Mouse (Mus musculus) heart, adult 2 months (tissue): Measurements from ENCODE around the gene Vmn1r58. TPM values are rescaled to one million over a fixed set of nuclear protein-coding genes. Genes with fewer than 3 reads are reported as not detected.

Experiments
- DNase-seq, 2 experiments: peaks; one replicate each; pipeline ENCODE4 v3.0.0; 2021
- H3K27ac ChIP-seq: fragments of 200-600 bp; 2 replicates; pipeline ENCODE4 v1.8.1; 2022
- H3K27me3 ChIP-seq: fragments of 200-500 bp; 2 replicates; pipeline ENCODE4 v1.6.1; 2012; ENCODE audit warnings: mild to moderate bottlenecking, low read length, inconsistent platforms, mixed read lengths; ENCODE audit not compliant: control insufficient read depth, insufficient read depth
- H3K36me3 ChIP-seq: fragments of 200-500 bp; 2 replicates; pipeline ENCODE4 v1.6.1; 2012; ENCODE audit warnings: low read length, inconsistent platforms; ENCODE audit not compliant: control insufficient read depth, insufficient read depth
- H3K4me1 ChIP-seq: fragments of 200-500 bp; 2 replicates; pipeline ENCODE4 v1.6.1; 2011; ENCODE audit warnings: low read length; ENCODE audit not compliant: control insufficient read depth, insufficient read depth
- H3K4me3 ChIP-seq: fragments of 200-600 bp; 2 replicates; pipeline ENCODE4 v1.8.1; 2022
- H3K79me2 ChIP-seq: fragments of 200-500 bp; replicated peaks from 2 replicates; pipeline ENCODE4 v1.6.1; 2012; ENCODE audit warnings: mild to moderate bottlenecking, inconsistent platforms, low read length, moderate library complexity, mixed read lengths; ENCODE audit not compliant: control insufficient read depth, insufficient read depth
- H3K9ac ChIP-seq: fragments of 200-500 bp; 2 replicates; pipeline ENCODE4 v1.6.1; 2012; ENCODE audit warnings: low read depth, mild to moderate bottlenecking, control low read depth, inconsistent platforms, low read length, mixed read lengths
- EP300 ChIP-seq: fragments of 200-500 bp; IDR thresholded peaks from 2 replicates; pipeline ENCODE4 v1.6.1; 2011; ENCODE audit warnings: low read depth, low read length, control low read depth; ENCODE audit not compliant: insufficient read depth
- POLR2A ChIP-seq: fragments of 200-500 bp; IDR thresholded peaks from 2 replicates; pipeline ENCODE4 v1.6.1; 2011; ENCODE audit warnings: mild to moderate bottlenecking, low read depth, low read length, control low read depth; ENCODE audit not compliant: insufficient read depth
- WGBS: fragments of 180-500 bp; shearing (Covaris S2); methylation state at CpG from one replicate; pipeline ENCODE4 v1.1.7; 2018; 5-methylcytosine and 5-hydroxymethylcytosine counted together
- intact Hi-C: fragments of 180-260 bp; cut with DNase I; formaldehyde crosslinking; loops from one replicate; pipeline ENCODE4 v1.15.1; 2025
- polyA plus RNA-seq: library from polyadenylated mRNA; depleted of rRNA; stranded (reverse); fragments of >200 nt; gene quantifications from 2 replicates; pipeline ENCODE4 v1.2.3, GENCODE M21; 2012; rRNA removed
- total RNA-seq, 2 experiments: library from RNA; stranded (reverse); gene quantifications; 2 replicates each; pipeline ENCODE4 v1.2.3; 2021

Vmn1r58 gene
- total and polyA plus RNA-seq, 3 experiments = not detected

- WGBS = 89% methylated on average over 5 of the region's 5 CpGs
- H3K36me3 ChIP-seq = no peaks in the 10 kb centered on the region
- H3K9ac ChIP-seq = no peak overlapping the region
- intact Hi-C loops = no loop called here
- H3K79me2 ChIP-seq = no peaks in the 10 kb centered on the region
- TF ChIP-seq EP300 = no peak
- TF ChIP-seq POLR2A = no peak
- H3K4me1 ChIP-seq = no peaks in the 10 kb centered on the region
- H3K27ac ChIP-seq = no peak overlapping the region
- H3K27me3 ChIP-seq = no peaks in the 10 kb centered on the region
- H3K4me3 ChIP-seq = no peak overlapping the region
- DNase-seq = no peak
Measured at GRCm38 (mm10) chr7:5363599-5363998, 49.6 kb downstream of the Vmn1r58 start.

Other genes with a start within 250 kb of the Vmn1r58 start
- gene Vmn1r56, start 216.6 kb downstream of the Vmn1r58 start, total RNA-seq = not detected
- not detected in 2 replicates for gene Vmn1r56, start 216.6 kb downstream of the Vmn1r58 start, polyA plus RNA-seq
- gene Vmn1r57, start 194.9 kb downstream of the Vmn1r58 start, total RNA-seq = not detected
- not detected in 2 replicates for gene Vmn1r57, start 194.9 kb downstream of the Vmn1r58 start, polyA plus RNA-seq
- not detected for gene Gm5065, start 62.9 kb downstream of the Vmn1r58 start, total RNA-seq
- gene Gm5065, start 62.9 kb downstream of the Vmn1r58 start, polyA plus RNA-seq = not detected in 2 replicates
- gene Nlrp2, start 62.4 kb downstream of the Vmn1r58 start, total RNA-seq = not detected
- not detected in 2 replicates for gene Nlrp2, start 62.4 kb downstream of the Vmn1r58 start, polyA plus RNA-seq
- not detected for gene Vmn1r59, start 43.4 kb upstream of the Vmn1r58 start, total RNA-seq
- not detected in 2 replicates for gene Vmn1r59, start 43.4 kb upstream of the Vmn1r58 start, polyA plus RNA-seq
- gene Vmn2r28, start 80.6 kb upstream of the Vmn1r58 start, total RNA-seq = not detected
- not detected in 2 replicates for gene Vmn2r28, start 80.6 kb upstream of the Vmn1r58 start, polyA plus RNA-seq
- not detected for gene Vmn1r60, start 133.9 kb upstream of the Vmn1r58 start, total RNA-seq
- gene Vmn1r60, start 133.9 kb upstream of the Vmn1r58 start, polyA plus RNA-seq = not detected in 2 replicates
- gene Vmn1r61, start 199.9 kb upstream of the Vmn1r58 start, total RNA-seq = not detected
- not detected in 2 replicates for gene Vmn1r61, start 199.9 kb upstream of the Vmn1r58 start, polyA plus RNA-seq